Mouse (Mus musculus) granulocyte monocyte progenitor cell, adult 5-6 weeks (primary cell): ENCODE measurements around the gene Med16. TPM values are rescaled to one million over a fixed set of nuclear protein-coding genes. Genes with fewer than 3 reads are reported as not detected.

Experiments
- ATAC-seq: replicated peaks from 2 replicates; pipeline ENCODE4 v1.8.0; 2016; ENCODE audit warnings: mild to moderate bottlenecking, moderate TSS enrichment, inconsistent platforms; ENCODE audit not compliant: poor library complexity, severe bottlenecking
- total RNA-seq, 2 experiments: library from RNA; stranded (forward) in 1 of 2; stranded (reverse) in 1 of 2; fragments of 200-712, 200-1000 nt in 1 of 2; fragments of >200 nt in 1 of 2; fragmentation: Nextera tagmentation in 1 of 2; gene quantifications; 2 replicates each; pipeline ENCODE4 v1.2.3; 2014 to 2017

The Med16 gene
- total RNA-seq, 2 experiments from 2014 or later: 14.1 to 17.0 TPM

GRCm38 (mm10) chr10:79862925-79863324 lies 45.8 kb downstream of the Med16 start:
- ATAC-seq: no peak

- ATAC-seq: no peak
Measured at GRCm38 (mm10) chr10:79862049-79862788, 46.5 kb downstream of the Med16 start.

GRCm38 (mm10) chr10:79861230-79862048 lies 47.3 kb downstream of the Med16 start:
- no peak for ATAC-seq

- ATAC-seq: no peak
Measured at GRCm38 (mm10) chr10:79860079-79860911, 48.4 kb downstream of the Med16 start.

- no peak for ATAC-seq
Measured at GRCm38 (mm10) chr10:79859116-79859515, 49.6 kb downstream of the Med16 start.

GRCm38 (mm10) chr10:79858416-79859074 lies 50.2 kb downstream of the Med16 start:
- ATAC-seq: no peak

- ATAC-seq: no peak
Measured at GRCm38 (mm10) chr10:79857894-79858293, 50.8 kb downstream of the Med16 start.

GRCm38 (mm10) chr10:79857452-79857811 lies 51.3 kb downstream of the Med16 start:
- peak; percentile 19 for ATAC-seq

GRCm38 (mm10) chr10:79856704-79857451 lies 51.8 kb downstream of the Med16 start:
- no peak for ATAC-seq

GRCm38 (mm10) chr10:79856280-79856679 lies 52.4 kb downstream of the Med16 start:
- ATAC-seq: no peak

- no peak for ATAC-seq
Measured at GRCm38 (mm10) chr10:79855558-79856184, 53.1 kb downstream of the Med16 start.

GRCm38 (mm10) chr10:79854801-79855541 lies 53.8 kb downstream of the Med16 start:
- peak; percentile 13; the same call in 1 of the 2 replicates for ATAC-seq

- ATAC-seq: peak; percentile 67
Measured at GRCm38 (mm10) chr10:79853860-79854795, 54.6 kb downstream of the Med16 start, which contains the start of gene Ptbp1. Gene Ptbp1 (plus strand): TSS chr10:79854427.

GRCm38 (mm10) chr10:79853392-79853791 lies 55.3 kb downstream of the Med16 start:
- no peak for ATAC-seq

GRCm38 (mm10) chr10:79852827-79853226 lies 55.9 kb downstream of the Med16 start:
- no peak for ATAC-seq

GRCm38 (mm10) chr10:79852107-79852789 lies 56.5 kb downstream of the Med16 start:
- ATAC-seq: no peak

GRCm38 (mm10) chr10:79851653-79852052 lies 57.1 kb downstream of the Med16 start:
- ATAC-seq: no peak
